Mouse (Mus musculus): Measurements from ENCODE around the gene Serpinb13.
"Not testable (repeated sequence)": the region's sequence is repeated elsewhere in the genome, so short reads cannot be mapped to it uniquely, and the experiment has no call there.

Serpinb13 gene

DNA sequence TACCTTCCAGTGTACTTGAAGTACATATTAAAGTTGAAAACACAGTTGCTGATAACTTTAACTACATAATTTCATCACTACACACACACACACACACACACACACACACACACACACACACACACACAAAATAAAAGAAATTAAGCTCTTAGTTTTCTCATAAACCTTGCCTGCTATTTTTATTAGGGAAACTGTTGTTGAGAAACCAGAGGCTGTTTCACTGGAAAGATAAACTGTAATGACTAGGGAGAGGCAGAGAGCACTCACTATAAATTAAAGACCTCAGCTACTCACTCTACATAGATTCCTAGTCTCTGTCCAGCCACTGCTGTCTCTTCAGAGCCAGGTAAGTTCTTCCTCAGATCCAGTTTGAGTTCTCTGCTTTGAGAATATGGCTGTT is at the start of gene Serpinb13:
Serpinb13 (plus strand) TSS at position 301 of the 400 bp plus-strand sequence.
- in situ Hi-C loops (cut with MboI, MseI) = no loop called here

DNA sequence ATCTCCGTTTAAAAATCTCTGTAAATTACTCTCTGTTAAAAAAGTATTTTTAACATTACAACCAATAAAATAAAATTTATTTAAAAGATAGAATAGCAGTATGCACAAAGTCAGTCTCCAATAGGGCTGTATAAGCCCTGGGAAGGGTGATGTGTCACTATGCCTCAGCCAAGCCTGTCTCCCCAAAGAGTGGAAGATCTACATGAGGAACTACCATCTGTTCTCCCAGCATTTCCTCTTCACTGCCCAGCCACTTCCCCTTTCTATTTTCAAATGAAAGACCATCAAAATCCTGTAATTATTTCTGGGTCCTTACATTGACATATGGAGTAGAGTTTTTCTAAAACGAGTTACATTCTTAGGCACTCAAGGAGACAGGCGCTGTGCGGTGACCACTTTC is 48.8 kb upstream of the Serpinb13 start:
- in situ Hi-C loops (cut with MboI, MseI) = no loop called here

DNA sequence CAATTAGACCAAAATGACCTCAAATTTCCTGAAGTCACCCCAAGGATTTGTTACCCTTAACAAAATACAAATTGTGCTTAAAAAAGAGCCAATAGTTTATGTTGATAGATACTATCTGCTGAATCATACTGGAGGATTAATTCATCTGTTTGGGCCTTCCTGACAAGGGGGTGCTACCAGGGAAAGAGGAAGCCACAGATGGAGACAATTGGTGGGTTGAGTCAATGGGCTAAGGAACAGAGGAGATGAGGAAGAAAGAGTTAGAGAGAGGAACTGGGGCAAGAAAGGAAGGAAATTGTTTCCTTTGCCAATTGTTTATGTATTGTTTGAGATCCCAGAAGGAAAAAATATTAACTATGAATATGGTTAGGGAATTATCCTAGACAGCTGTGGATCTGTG is 47.1 kb upstream of the Serpinb13 start:
- in situ Hi-C loops (cut with MboI, MseI) = no loop called here

DNA sequence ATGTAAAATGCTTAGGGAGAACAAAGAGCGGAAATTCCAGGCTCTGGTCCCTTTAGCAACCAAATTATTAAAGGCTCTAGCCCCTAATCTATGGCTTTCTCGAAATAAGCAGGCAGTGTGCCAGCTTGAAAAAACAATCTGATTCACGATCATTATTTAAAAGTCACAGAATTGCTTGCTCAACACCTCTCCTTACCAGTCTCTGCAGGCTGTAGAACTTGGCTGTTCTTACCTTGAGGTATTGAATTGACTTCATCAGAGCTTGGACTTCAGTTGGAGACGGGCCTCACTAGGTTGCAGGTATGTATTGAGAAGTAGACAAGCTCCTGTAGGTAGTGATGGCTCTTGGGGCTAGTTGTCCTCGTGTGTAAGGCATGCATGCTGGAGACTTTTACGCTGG is 46.5 kb upstream of the Serpinb13 start, which contains the start of gene Serpinb12:
Serpinb12 (plus strand) TSS at position 185 of the 400 bp plus-strand sequence.
- in situ Hi-C loops (cut with MboI, MseI) = no loop called here

DNA sequence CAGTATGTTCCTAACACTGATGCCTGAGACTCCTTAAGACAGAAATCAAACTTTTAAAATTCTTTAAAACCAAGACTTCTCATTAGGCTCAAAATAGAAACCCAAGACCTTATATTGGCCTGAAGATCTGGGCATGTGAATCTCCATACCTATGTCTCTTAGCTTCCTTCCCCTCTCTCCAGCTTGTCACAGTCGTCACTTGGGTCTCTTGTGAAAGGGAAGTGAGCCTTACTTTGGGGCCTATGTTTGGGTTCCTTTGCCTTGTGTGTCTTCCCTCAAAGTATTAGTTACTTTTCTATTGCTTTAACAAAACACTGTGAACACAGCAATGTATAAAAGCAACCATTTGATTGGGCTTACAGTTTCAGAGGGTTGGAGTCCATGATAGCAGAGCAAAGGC is 33.6 kb upstream of the Serpinb13 start:
- in situ Hi-C loops (cut with MboI, MseI) = no loop called here

DNA sequence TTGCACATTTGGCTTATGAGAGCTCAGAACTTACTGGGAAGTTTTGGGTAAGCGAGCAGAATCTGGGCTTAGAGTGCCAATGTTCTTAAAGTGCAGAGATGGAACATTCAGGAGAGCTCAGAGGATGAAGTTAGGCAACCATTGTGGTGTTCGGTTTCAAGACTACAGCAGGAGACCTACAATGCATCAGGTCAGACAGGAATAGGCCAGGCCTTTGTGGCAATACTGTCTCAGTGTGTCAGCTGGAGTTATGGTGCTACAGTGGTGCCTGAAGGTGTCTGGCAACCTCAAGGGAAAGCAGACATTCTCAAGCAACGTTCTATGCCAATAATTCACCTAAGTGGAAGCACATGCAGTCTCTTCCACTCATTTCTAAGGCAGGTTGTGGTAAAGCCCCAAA is 20.8 kb upstream of the Serpinb13 start:
- in situ Hi-C loops (cut with MboI, MseI) = no loop called here

DNA sequence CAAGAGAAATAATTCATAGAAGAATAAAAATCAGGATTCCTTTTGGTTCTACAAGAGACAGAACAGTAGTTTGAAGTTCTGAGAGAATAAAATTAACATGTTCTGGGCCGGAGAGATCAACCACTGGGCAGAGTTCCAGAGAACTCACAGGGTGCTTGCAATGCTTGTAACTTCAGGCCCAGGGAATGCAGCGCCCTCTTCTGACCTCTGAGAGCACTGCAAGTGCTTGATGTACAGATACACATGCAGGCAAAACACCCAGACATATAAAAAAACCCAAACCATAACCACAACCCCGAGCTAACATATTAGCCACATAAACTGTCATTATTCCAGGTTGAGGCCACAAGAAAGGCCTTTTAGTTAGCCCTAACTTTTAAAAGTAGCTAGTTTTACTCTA is 19.8 kb upstream of the Serpinb13 start:
- in situ Hi-C loops (cut with MboI, MseI) = no loop called here

DNA sequence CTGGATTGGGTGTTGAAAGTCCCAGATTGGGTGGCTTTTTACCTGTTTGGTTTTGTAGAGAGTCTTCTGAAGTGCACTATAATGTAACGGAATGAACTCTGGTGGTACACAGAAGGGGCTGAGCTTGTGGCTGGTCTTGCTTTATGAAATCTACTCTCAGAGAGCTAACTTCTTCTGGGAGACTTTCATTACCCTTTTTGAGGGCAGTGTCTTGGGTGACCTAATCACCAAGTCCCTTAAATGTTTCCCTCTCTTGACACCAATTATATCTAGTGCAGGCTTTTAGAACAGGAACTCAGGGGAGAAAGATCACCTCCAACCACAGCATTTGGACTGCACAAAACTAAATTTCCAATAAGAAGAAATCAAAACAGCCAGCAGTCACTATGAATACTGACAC is 2.3 kb downstream of the Serpinb13 start:
- in situ Hi-C loops (cut with MboI, MseI) = no loop called here

DNA sequence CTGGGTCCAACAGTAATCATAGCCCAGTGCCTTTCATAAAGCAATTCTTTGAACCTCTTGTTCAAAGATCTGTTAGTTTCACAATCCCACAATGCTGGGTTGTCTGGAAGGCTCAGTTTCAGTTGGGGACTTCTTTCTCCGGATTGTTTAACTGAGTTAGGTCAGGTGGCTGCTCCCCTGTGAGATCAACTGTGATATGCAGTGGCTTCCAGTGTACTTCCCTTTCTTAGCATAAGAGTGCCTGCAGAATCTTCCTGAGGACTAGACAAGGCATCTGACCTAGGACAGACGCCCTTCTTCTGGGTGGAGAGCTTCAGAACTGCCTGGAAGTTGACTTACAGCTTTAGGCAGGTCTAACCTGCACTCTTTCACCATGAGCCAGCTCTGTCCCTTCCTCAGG is 3.1 kb downstream of the Serpinb13 start:
- in situ Hi-C loops (cut with MboI, MseI) = no loop called here

DNA sequence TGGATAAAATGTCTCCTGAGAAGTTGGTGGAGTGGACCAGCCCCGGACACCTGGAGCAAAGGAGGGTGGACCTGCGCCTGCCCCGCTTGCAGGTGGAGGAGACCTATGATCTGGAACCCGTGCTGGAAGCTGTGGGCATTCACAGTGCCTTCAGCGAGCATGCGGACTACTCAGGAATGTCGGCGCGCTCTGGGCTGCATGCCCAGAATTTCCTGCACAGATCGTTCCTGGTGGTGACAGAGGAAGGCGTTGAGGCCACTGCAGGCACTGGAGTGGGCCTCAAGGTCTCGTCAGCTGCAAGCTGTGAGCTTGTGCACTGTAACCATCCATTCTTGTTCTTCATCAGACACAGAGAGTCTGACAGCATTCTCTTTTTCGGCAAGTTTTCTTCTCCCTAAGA is 19.6 kb downstream of the Serpinb13 start:
- in situ Hi-C loops (cut with MboI, MseI) = loop anchor here (25.0 kb wide), 1 partner anchor 487 kb away; no protein-coding TSS in a partner anchor

DNA sequence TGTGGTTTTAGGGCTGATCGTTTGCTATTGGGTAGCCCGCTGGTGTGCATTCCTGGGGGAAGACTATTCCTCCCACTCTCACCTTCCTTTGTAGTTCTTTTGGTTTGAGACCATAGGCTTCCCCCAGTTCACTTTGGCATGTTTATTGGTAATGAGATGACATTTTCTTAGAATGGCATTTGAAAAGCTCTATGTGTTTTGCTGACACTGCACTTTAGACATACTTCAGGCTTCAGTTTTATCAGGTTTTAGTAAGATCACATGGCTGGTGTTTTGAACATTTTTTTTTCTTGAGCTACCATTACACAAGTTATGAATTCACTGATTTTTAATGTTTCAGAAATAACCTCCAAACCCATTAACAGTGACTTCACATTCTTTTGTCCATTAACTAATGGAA is 21.0 kb downstream of the Serpinb13 start:
- in situ Hi-C loops (cut with MboI, MseI) = loop anchor here (25.0 kb wide), 1 partner anchor 486 kb away; no protein-coding TSS in a partner anchor

DNA sequence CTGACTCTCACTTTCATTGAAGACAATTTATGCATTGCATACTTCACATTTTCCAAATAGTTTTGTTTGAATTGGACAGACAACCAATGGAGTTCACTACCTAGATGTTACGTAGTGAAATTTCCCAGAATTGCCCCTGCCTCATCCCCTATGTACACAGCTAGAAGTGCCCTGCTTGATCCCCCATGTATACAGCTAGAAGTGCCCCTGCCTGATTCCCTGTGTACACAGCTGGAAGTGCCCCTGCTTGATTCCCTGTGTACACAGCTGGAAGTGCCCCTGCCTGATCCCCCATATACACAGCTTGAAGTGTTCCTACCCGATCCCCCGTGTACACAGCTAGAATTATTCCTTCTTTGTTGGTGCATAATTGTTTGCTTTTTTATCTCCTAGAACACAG is 25.5 kb downstream of the Serpinb13 start:
- in situ Hi-C loops (cut with MboI, MseI) = loop anchor here (25.0 kb wide), 1 partner anchor 481 kb away; no protein-coding TSS in a partner anchor

DNA sequence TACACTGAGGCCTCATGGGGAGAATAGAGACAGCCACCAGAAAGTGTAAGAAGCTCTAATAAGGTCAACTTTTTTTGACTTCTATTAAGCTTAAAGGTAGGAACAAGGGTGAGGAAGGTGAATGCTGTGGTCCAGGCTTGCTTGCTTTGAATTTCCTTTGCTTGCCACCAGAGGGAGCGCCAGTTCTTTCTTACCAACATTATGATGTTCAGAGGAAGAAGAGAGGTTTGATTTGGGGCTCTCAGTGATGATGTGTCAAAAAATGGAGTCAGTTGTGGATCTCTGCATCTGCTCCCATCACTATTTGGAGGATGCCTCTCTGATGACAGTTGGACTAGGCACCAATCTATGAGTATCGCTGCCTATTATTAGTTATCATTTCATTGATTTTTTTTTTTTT is 33.7 kb downstream of the Serpinb13 start:
- in situ Hi-C loops (cut with MboI, MseI) = loop anchor here (25.0 kb wide), 1 partner anchor 473 kb away; no protein-coding TSS in a partner anchor

DNA sequence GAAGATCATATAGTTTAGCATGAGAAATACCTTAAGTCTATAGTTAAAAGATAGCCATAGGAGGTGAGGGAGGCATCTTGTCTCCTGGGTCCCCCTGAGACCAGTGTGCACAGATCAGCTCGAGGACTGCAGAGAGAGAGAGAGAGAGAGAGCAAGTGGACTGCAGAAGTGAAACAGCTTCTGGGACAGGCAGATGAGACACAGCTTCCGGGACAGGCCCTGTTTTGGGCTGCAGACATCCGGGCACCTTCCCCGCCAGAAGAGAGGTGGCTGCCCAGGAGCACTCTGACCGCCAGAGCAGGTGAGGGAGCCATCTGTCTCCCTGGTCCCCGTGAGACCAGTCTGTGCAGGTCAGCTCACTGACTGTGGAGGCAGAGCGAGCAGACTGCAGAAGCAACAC is 34.4 kb downstream of the Serpinb13 start:
- in situ Hi-C loops (cut with MboI, MseI) = loop anchor here (25.0 kb wide), 1 partner anchor 472 kb away; no protein-coding TSS in a partner anchor

DNA sequence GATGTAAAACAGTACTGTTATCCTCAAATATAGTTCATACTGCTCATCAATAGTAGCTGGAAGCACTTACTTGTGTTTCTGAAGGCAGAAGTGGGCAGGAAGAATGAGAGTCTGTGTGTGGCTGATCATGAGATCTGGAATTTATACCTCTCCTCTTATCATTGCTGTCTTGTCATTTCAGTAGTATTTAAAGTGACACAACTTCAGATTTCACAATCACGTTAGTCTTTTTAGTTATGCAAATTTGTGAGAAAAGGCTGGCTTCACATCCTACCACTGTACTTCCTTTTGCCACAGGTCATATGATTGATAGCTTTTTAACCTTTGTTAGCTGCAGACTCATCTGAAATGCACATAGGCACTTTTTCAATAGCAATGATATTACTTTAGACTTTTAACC is 45.1 kb downstream of the Serpinb13 start:
- in situ Hi-C loops (cut with MboI, MseI) = no loop called here

DNA sequence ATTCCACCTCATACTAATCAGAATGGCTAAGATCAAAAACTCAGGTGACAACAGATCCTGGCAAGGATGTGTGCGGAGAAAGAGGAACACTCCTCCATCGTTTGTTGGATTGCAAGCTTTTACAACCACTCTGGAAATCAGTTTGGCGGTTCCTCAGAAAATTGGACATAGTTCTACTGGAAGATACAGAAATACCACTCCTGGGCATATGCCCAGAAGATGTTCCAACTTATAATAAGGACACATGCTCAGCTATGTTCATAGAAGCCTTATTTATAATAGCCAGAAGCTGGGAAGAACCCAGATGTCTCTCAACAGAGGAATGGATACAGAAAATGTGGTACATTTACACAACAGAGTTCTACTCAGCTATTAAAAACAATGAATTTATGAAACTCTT is 53.5 kb downstream of the Serpinb13 start:
- in situ Hi-C loops (cut with MboI, MseI) = not testable (repeated sequence)
